ENCODE assay signal across 15 mouse cellular contexts in genomic region chr5:148631566-148631965, GRCm38 (mm10).
"Had no signal": no experiment of that assay in that cellular context is flagged by ENCODE, and none has a peak within 500 bp of the region (broad histone marks: within the 10 kb centered on the region; RNA-seq: fewer than 3 reads in every experiment).

No protein-coding gene starts in this region.

- H3K27me3 ChIP-seq: neural tube, embryonic 15.5 days; stomach, embryonic 15.5 days had no signal

- H3K36me3 ChIP-seq: neural tube, embryonic 15.5 days; stomach, embryonic 15.5 days had no signal

- DNase-seq: retina, postnatal 1 day; right cerebral cortex, adult 18-20 months; right cerebral cortex, postnatal 14 days; right cerebral cortex, postnatal 25 days; right cerebral cortex, postnatal 4 days; spleen, adult 18-20 months; thymus, adult 18-20 months; thymus, adult 2 months; thymus, postnatal 14 days; thymus, postnatal 25 days; thymus, postnatal 36 days; thymus, postnatal 4 days had no signal

- H3K9ac ChIP-seq: neural tube, embryonic 15.5 days; stomach, embryonic 15.5 days had no signal

- H3K27ac ChIP-seq: neural tube, embryonic 15.5 days; stomach, embryonic 15.5 days; stomach, postnatal 0 days had no signal

- H3K9me3 ChIP-seq: neural tube, embryonic 15.5 days; stomach, embryonic 15.5 days had no signal

- H3K4me2 ChIP-seq: neural tube, embryonic 15.5 days; stomach, embryonic 15.5 days had no signal

- H3K4me3 ChIP-seq: neural tube, embryonic 15.5 days; stomach, embryonic 15.5 days had no signal
